Mouse (Mus musculus) cerebellum, adult 18-20 months (tissue): Measurements from ENCODE around the gene Ly6g5c.

Source experiments
- DNase-seq, 2 experiments: peaks; one replicate each; pipeline ENCODE4 v3.0.0; 2021

Ly6g5c gene

GRCm38 (mm10) chr17:35108097-35108496 is at the start of gene Ly6g5c:
TSS of gene Ly6g5c (plus strand) at chr17:35108279.
- peak; percentile 46 to 69 for DNase-seq

- DNase-seq: peak in 1 of 2 experiments; percentile 16
Observed at GRCm38 (mm10) chr17:35058316-35058715, 49.8 kb upstream of the Ly6g5c start.

- peak; percentile 82 to 84 for DNase-seq
Observed at GRCm38 (mm10) chr17:35058911-35059892, 48.9 kb upstream of the Ly6g5c start, which contains the start of gene Ddah2. TSS of gene Ddah2 (plus strand) at chr17:35059035.

- no peak for DNase-seq
Observed at GRCm38 (mm10) chr17:35060071-35060470, 48.0 kb upstream of the Ly6g5c start.

- DNase-seq: peak in 1 of 2 experiments; percentile 33
Observed at GRCm38 (mm10) chr17:35060737-35061297, 47.3 kb upstream of the Ly6g5c start.

- DNase-seq: no peak
Observed at GRCm38 (mm10) chr17:35061299-35061698, 46.8 kb upstream of the Ly6g5c start.

- DNase-seq: peak; percentile 45 to 48
Observed at GRCm38 (mm10) chr17:35063466-35063865, 44.6 kb upstream of the Ly6g5c start.

- peak; percentile 67 to 69 for DNase-seq
Observed at GRCm38 (mm10) chr17:35064378-35064877, 43.7 kb upstream of the Ly6g5c start.

GRCm38 (mm10) chr17:35064951-35065947 is 42.8 kb upstream of the Ly6g5c start, which contains the start of gene Ly6g6c:
TSS of gene Ly6g6c (plus strand) at chr17:35065388.
- peak; percentile 70 to 77 for DNase-seq

- no peak for DNase-seq
Observed at GRCm38 (mm10) chr17:35066084-35066483, 42.0 kb upstream of the Ly6g5c start, which contains the start of gene Mpig6b. TSS of gene Mpig6b (minus strand) at chr17:35066184.

GRCm38 (mm10) chr17:35068213-35068914 is 39.7 kb upstream of the Ly6g5c start:
- peak; percentile 38 to 48 for DNase-seq

- DNase-seq: peak; percentile 84 to 95
Observed at GRCm38 (mm10) chr17:35070556-35071229, 37.4 kb upstream of the Ly6g5c start.

- peak in 1 of 2 experiments; percentile 42 for DNase-seq
Observed at GRCm38 (mm10) chr17:35071454-35071853, 36.6 kb upstream of the Ly6g5c start.

GRCm38 (mm10) chr17:35074097-35074496 is 34.0 kb upstream of the Ly6g5c start:
- peak; percentile 84 to 88 for DNase-seq

- DNase-seq: no peak
Observed at GRCm38 (mm10) chr17:35076507-35077176, 31.4 kb upstream of the Ly6g5c start, which contains the start of gene Ly6g6e. TSS of gene Ly6g6e (plus strand) at chr17:35076902.

GRCm38 (mm10) chr17:35077285-35077684 is 30.8 kb upstream of the Ly6g5c start:
- peak in 1 of 2 experiments; percentile 29 for DNase-seq

- DNase-seq: peak; percentile 65 to 72
Observed at GRCm38 (mm10) chr17:35077786-35078233, 30.3 kb upstream of the Ly6g5c start, which contains the start of gene Ly6g6d. TSS of gene Ly6g6d (minus strand) at chr17:35078065.

- DNase-seq: no peak
Observed at GRCm38 (mm10) chr17:35079778-35080177, 28.3 kb upstream of the Ly6g5c start.

GRCm38 (mm10) chr17:35080248-35080647 is 27.8 kb upstream of the Ly6g5c start:
- no peak for DNase-seq

- DNase-seq: no peak
Observed at GRCm38 (mm10) chr17:35080710-35081109, 27.4 kb upstream of the Ly6g5c start.
